Mouse (Mus musculus) olfactory bulb, adult 2 months (tissue): ENCODE measurements at regions not wholly inside any gene's neighbourhood (a gene's known extent, or its start where the extent isn't known, plus 50 kb on each side); places are given as distances from the start of the nearest gene placed in this dataset.

Experiments used
- CTCF ChIP-seq: fragments of 200-500 bp; IDR thresholded peaks from 2 replicates; pipeline ENCODE4 v1.5.1; 2012; ENCODE audit warnings: low read depth, mild to moderate bottlenecking, low read length, moderate library complexity; ENCODE audit not compliant: insufficient read depth
- POLR2A ChIP-seq: fragments of 200-500 bp; IDR thresholded peaks from 2 replicates; pipeline ENCODE4 v1.6.1; 2012; ENCODE audit warnings: mild to moderate bottlenecking, low read depth, low read length, moderate library complexity; ENCODE audit not compliant: insufficient read depth

GRCm38 (mm10) chr8:8109785-8110350 is 551.2 kb downstream of the Efnb2 start:
- TF ChIP-seq CTCF (no peak), POLR2A (no peak)
